In genomic region chr12:70104776-70105420, GRCm38 (mm10) we compare ENCODE assay signal across 1 mouse cellular context.
TF ChIP-seq lines count a peak whose summit lies in the region.

No protein-coding gene starts in this region.

TF ChIP-seq in MEL, 35 proteins besides CTCF, POLR2A, EP300 and RAD21 (continued from another document):
- TF ChIP-seq POLR2AphosphoS2 (IDR thresholded peaks at IDR 0.05; ENCODE audit: low read length) (no peak), USF2 (IDR thresholded peaks at IDR 0.05; ENCODE audit: borderline replicate concordance in 1 of 2, insufficient read depth in 1 of 2, low read depth in 1 of 2, low read length in 2 of 2) (no peak), POLR2AphosphoS5 (IDR thresholded peaks at IDR 0.05; ENCODE audit: borderline replicate concordance, low read depth, low read length) (no peak), SMC3 (IDR thresholded peaks at IDR 0.05; ENCODE audit: low read depth, low read length) (no peak), CHD1 (IDR thresholded peaks at IDR 0.05; ENCODE audit: low read depth, low read length) (no peak), KAT2A (conservative IDR thresholded peaks at IDR 0.05; ENCODE audit: low read depth, low read length) (no peak), GABPA (IDR thresholded peaks at IDR 0.05; ENCODE audit: low read depth, low read length) (no peak), MEF2A (IDR thresholded peaks at IDR 0.05; ENCODE audit: extremely low read depth, insufficient replicate concordance, low read depth, low read length, poor library complexity, severe bottlenecking) (no peak), E2F4 (IDR thresholded peaks at IDR 0.05; ENCODE audit: borderline replicate concordance, low read depth, low read length) (no peak), CHD2 (IDR thresholded peaks at IDR 0.05; ENCODE audit: low read length) (no peak), HCFC1 (IDR thresholded peaks at IDR 0.05; ENCODE audit: low read depth, low read length) (no peak)
